Mouse (Mus musculus) heart, postnatal 0 days (tissue): Measurements from ENCODE around the gene Slc4a8.

Experiments
- CTCF ChIP-seq: IDR thresholded peaks from 2 replicates; pipeline ENCODE4 v1.5.1; 2016; ENCODE audit warnings: antibody characterized with exemption, control low read depth, low read depth
- EP300 ChIP-seq: IDR thresholded peaks from 2 replicates; pipeline ENCODE4 v1.6.1; 2016; ENCODE audit warnings: antibody characterized with exemption, low read depth

DNA sequence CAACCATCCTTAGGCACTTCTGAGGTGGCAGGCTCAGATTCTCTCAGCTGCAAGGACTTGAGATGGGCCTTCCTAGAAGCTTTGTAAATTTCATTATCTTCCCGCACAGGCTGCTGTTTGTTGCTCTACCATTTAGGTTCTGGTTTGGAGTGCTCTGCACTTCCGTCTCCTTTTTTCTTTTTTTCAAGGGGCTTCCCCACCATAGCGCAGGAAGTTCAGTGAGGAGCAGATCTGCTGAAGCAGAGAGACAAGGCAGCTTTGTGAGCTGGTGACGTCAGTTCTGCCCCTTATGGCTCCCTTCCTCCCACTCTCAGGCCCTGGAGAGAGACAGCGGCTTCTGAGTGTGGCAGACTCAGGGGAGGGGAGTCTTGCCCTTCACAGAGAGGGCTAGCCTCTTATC, 29.0 kb upstream of the Slc4a8 start:
- no peak for TF ChIP-seq CTCF
- no peak for TF ChIP-seq EP300
